ENCODE assay signal across 8 mouse cellular contexts in the genomic region with DNA sequence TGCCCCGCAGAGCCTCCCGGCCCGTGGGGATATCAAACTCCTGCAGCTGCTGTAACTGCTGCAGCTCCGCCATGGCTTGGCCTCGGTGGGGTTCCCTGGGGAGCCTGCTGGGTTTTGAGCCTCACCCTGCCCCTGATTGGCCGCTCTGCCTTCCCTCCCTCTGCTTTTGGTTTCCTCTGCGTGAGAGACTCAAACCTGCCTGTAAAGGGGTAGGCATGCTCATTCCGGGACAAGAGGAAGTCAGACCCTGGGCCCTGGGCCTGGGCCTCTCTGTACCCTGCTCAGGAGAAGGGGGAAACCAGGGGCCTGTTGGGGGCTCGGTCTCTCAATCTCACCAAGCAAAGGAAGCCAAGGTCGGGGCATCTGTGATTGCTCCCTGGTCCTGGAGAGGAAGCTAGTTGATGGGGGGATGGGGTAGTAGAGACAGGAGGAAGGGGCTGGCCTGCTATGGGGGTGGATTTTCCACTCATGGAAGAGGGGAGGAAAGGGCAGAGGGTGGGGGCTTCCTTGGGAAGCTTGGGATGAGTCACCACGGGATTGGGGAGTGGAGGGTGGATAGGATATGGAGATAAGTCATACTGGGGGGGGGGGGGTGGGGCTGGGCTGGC. TPM values are rescaled to one million over a fixed set of nuclear protein-coding genes. Genes with fewer than 3 reads are reported as not detected.
DNase-seq lines count a peak whose midpoint lies in the region; ATAC-seq and TF ChIP-seq lines count a peak whose summit lies in the region.

TSS of gene Abi3 (minus strand) at position 403 of the 608 bp plus-strand sequence.

- H3K4me3 ChIP-seq in midbrain, embryonic 11.5 days (ENCODE audit: low read depth, low read length) = no peak within 1 kb of the TSS
- H3K4me3 ChIP-seq in midbrain, embryonic 13.5 days (replicated peaks) = no peak within 1 kb of the TSS
- peak within 1 kb of the TSS; percentile 19 for H3K4me3 ChIP-seq in embryonic facial prominence, embryonic 13.5 days
- no peak within 1 kb of the TSS; the same call in 1 of the 2 replicates for H3K4me3 ChIP-seq in hindbrain, embryonic 14.5 days (replicated peaks; ENCODE audit: low read length)
- H3K4me3 ChIP-seq in liver, embryonic 11.5 days (ENCODE audit: low read depth, low read length) = peak within 1 kb of the TSS; percentile 27
- H3K4me3 ChIP-seq in olfactory bulb, adult 2 months (ENCODE audit: insufficient read depth, low read depth, low read length) = peak within 1 kb of the TSS; percentile 25

- H3K36me3 ChIP-seq in midbrain, embryonic 11.5 days (ENCODE audit: control insufficient read depth, insufficient read depth, low read length) = no peaks in the 10 kb centered on the region
- no peaks in the 10 kb centered on the region for H3K36me3 ChIP-seq in midbrain, embryonic 13.5 days
- H3K36me3 ChIP-seq in embryonic facial prominence, embryonic 13.5 days = no peaks in the 10 kb centered on the region
- no peaks in the 10 kb centered on the region for H3K36me3 ChIP-seq in hindbrain, embryonic 14.5 days (replicated peaks; ENCODE audit: control insufficient read depth, insufficient read depth)
- H3K36me3 ChIP-seq in liver, embryonic 11.5 days (ENCODE audit: control insufficient read depth, insufficient read depth, low read length) = no peaks in the 10 kb centered on the region

- no peak within 1 kb of the TSS for H3K9ac ChIP-seq in midbrain, embryonic 11.5 days (ENCODE audit: low read length)
- H3K9ac ChIP-seq in midbrain, embryonic 13.5 days (replicated peaks) = no peak within 1 kb of the TSS
- 0 out of 2 replicates have a peak within 1 kb of the TSS, but pooled peaks have one; percentile 17 for H3K9ac ChIP-seq in embryonic facial prominence, embryonic 13.5 days
- H3K9ac ChIP-seq in hindbrain, embryonic 14.5 days = no peak within 1 kb of the TSS
- peak within 1 kb of the TSS; percentile 38; the same call in 1 of the 2 replicates for H3K9ac ChIP-seq in liver, embryonic 11.5 days (ENCODE audit: low read depth, low read length)

- no peak for TF ChIP-seq CTCF in olfactory bulb, adult 2 months (IDR thresholded peaks at IDR 0.05; ENCODE audit: insufficient read depth, low read depth, low read length)

- 16% methylated on average over 11 of the region's 11 CpGs for WGBS in midbrain, embryonic 11.5 days
- 11% methylated on average over 11 of the region's 11 CpGs for WGBS in midbrain, embryonic 13.5 days
- WGBS in embryonic facial prominence, embryonic 13.5 days = 10% methylated on average over 11 of the region's 11 CpGs
- WGBS in hindbrain, embryonic 14.5 days = 15% methylated on average over 11 of the region's 11 CpGs
- WGBS in liver, embryonic 11.5 days = 8% methylated on average over 11 of the region's 11 CpGs
- 20% methylated on average over 11 of the region's 11 CpGs for WGBS in olfactory bulb, adult 2 months

- no peak for ATAC-seq in midbrain, embryonic 11.5 days (ENCODE audit: low FRiP score)
- no peak for ATAC-seq in midbrain, embryonic 13.5 days
- no peak for ATAC-seq in embryonic facial prominence, embryonic 13.5 days (ENCODE audit: insufficient number of reproducible peaks, insufficient read depth, low FRiP score, low TSS enrichment, low read depth)
- no peak for ATAC-seq in hindbrain, embryonic 14.5 days (ENCODE audit: low FRiP score)
- peak; percentile 79 for ATAC-seq in liver, embryonic 11.5 days (replicated peaks; ENCODE audit: low FRiP score)

- TF ChIP-seq POLR2A in olfactory bulb, adult 2 months (IDR thresholded peaks at IDR 0.05; ENCODE audit: insufficient read depth, low read depth, low read length) = no peak

- DNase-seq in midbrain, embryonic 11.5 days (ENCODE audit: low spot score, missing footprints) = peak; percentile 84
- no peak for DNase-seq in hindbrain, embryonic 14.5 days (ENCODE audit: low spot score)
- peak; percentile 58 for DNase-seq in liver, embryonic 11.5 days (ENCODE audit: low spot score)
- DNase-seq in ovary, postnatal 36 days (ENCODE audit: low spot score) = no peak
- no peak for DNase-seq in cerebellum, adult 9-11 months

- no peak within 1 kb of the TSS; the same call in 1 of the 2 replicates for H3K4me2 ChIP-seq in midbrain, embryonic 11.5 days
- no peak within 1 kb of the TSS for H3K4me2 ChIP-seq in midbrain, embryonic 13.5 days (replicated peaks)
- H3K4me2 ChIP-seq in embryonic facial prominence, embryonic 13.5 days = peak within 1 kb of the TSS; percentile 32
- peak within 1 kb of the TSS; percentile 15 for H3K4me2 ChIP-seq in hindbrain, embryonic 14.5 days (replicated peaks)
- H3K4me2 ChIP-seq in liver, embryonic 11.5 days = peak within 1 kb of the TSS; percentile 51

- H3K4me1 ChIP-seq in midbrain, embryonic 11.5 days (ENCODE audit: control insufficient read depth, insufficient read depth, low read length) = 0 out of 2 replicates have a peak, but pooled peaks cover 5% of the 10 kb centered on the region
- H3K4me1 ChIP-seq in midbrain, embryonic 13.5 days (replicated peaks) = peaks cover 5% of the 10 kb centered on the region; the same call in 1 of the 2 replicates
- H3K4me1 ChIP-seq in embryonic facial prominence, embryonic 13.5 days = peaks cover 24% of the 10 kb centered on the region
- H3K4me1 ChIP-seq in hindbrain, embryonic 14.5 days (replicated peaks; ENCODE audit: control insufficient read depth, insufficient read depth, low read length) = no peaks in the 10 kb centered on the region
- H3K4me1 ChIP-seq in liver, embryonic 11.5 days (replicated peaks; ENCODE audit: control insufficient read depth, insufficient read depth, low read length) = peaks cover 24% of the 10 kb centered on the region
- peaks cover 14% of the 10 kb centered on the region for H3K4me1 ChIP-seq in olfactory bulb, adult 2 months (ENCODE audit: control insufficient read depth, insufficient read depth, low read length)

- H3K27me3 ChIP-seq in midbrain, embryonic 11.5 days (ENCODE audit: control insufficient read depth, insufficient read depth, low read length) = peaks cover 5% of the 10 kb centered on the region; the same call in 1 of the 2 replicates
- peaks cover 37% of the 10 kb centered on the region for H3K27me3 ChIP-seq in midbrain, embryonic 13.5 days
- H3K27me3 ChIP-seq in embryonic facial prominence, embryonic 13.5 days = peaks cover 31% of the 10 kb centered on the region
- H3K27me3 ChIP-seq in hindbrain, embryonic 14.5 days (ENCODE audit: control insufficient read depth, insufficient read depth, low read length) = peaks cover 3% of the 10 kb centered on the region; the same call in 1 of the 2 replicates
- H3K27me3 ChIP-seq in liver, embryonic 11.5 days (replicated peaks; ENCODE audit: control insufficient read depth, insufficient read depth, low read length) = peaks cover 5% of the 10 kb centered on the region; the same call in 1 of the 2 replicates

- no peak within 1 kb of the TSS for H3K27ac ChIP-seq in midbrain, embryonic 11.5 days (ENCODE audit: low read depth, low read length)
- no peak within 1 kb of the TSS for H3K27ac ChIP-seq in midbrain, embryonic 13.5 days
- peak within 1 kb of the TSS; percentile 39; the same call in 1 of the 2 replicates for H3K27ac ChIP-seq in embryonic facial prominence, embryonic 13.5 days
- H3K27ac ChIP-seq in hindbrain, embryonic 14.5 days = no peak within 1 kb of the TSS
- peak within 1 kb of the TSS; percentile 46 for H3K27ac ChIP-seq in liver, embryonic 11.5 days (ENCODE audit: low read depth, low read length)
- H3K27ac ChIP-seq in olfactory bulb, adult 2 months (ENCODE audit: insufficient read depth, low read depth, low read length) = no peak within 1 kb of the TSS

- no peaks in the 10 kb centered on the region for H3K9me3 ChIP-seq in midbrain, embryonic 11.5 days (ENCODE audit: control insufficient read depth, low read length)
- no peaks in the 10 kb centered on the region for H3K9me3 ChIP-seq in midbrain, embryonic 13.5 days
- no peaks in the 10 kb centered on the region for H3K9me3 ChIP-seq in embryonic facial prominence, embryonic 13.5 days
- no peaks in the 10 kb centered on the region for H3K9me3 ChIP-seq in hindbrain, embryonic 14.5 days (ENCODE audit: control insufficient read depth, low read length)
- H3K9me3 ChIP-seq in liver, embryonic 11.5 days (ENCODE audit: control insufficient read depth, low read length) = no peaks in the 10 kb centered on the region

RNA-seq across cellular contexts. Expression of gene Abi3, which starts in this region (rescaled TPM):
- polyA plus RNA-seq in midbrain, embryonic 11.5 days (2014; fragmentation: Nextera tagmentation; extraction: Ambion mirVana) = 1.2 and 2.1 TPM in 2 replicates
- polyA plus RNA-seq in midbrain, embryonic 13.5 days (2015; fragmentation: Nextera tagmentation; extraction: Ambion mirVana) = 1.1 and 1.6 TPM in 2 replicates
- polyA plus RNA-seq in embryonic facial prominence, embryonic 13.5 days (2015; fragmentation: Nextera tagmentation; extraction: Ambion mirVana) = 4.4 and 7.9 TPM in 2 replicates
- 1.6 and 1.9 TPM in 2 replicates for polyA plus RNA-seq in hindbrain, embryonic 14.5 days (2014; fragmentation: Nextera tagmentation; extraction: Ambion mirVana)
- polyA plus RNA-seq in liver, embryonic 11.5 days (2014; fragmentation: Nextera tagmentation; extraction: Ambion mirVana) = 6.4 and 7.9 TPM in 2 replicates
- not detected in 2 replicates for polyA plus RNA-seq in olfactory bulb, adult 2 months (2012; ENCODE audit: insufficient read depth, insufficient read length, low replicate concordance, missing spikeins)

Comparison
In these comparisons a context has a peak if more than half of its experiments do, and no peak if none do; other contexts are left out.
1. DNase-seq: peak in midbrain, embryonic 11.5 days (single experiment) and liver, embryonic 11.5 days (single experiment); none in hindbrain, embryonic 14.5 days (single experiment), ovary, postnatal 36 days (single experiment) and cerebellum, adult 9-11 months (single experiment).
2. H3K27ac ChIP-seq: peak in embryonic facial prominence, embryonic 13.5 days (single experiment) and liver, embryonic 11.5 days (single experiment); none in midbrain, embryonic 11.5 days (single experiment), midbrain, embryonic 13.5 days (single experiment), hindbrain, embryonic 14.5 days (single experiment) and olfactory bulb, adult 2 months (single experiment).
3. H3K4me2 ChIP-seq: peak in embryonic facial prominence, embryonic 13.5 days (single experiment), hindbrain, embryonic 14.5 days (single experiment) and liver, embryonic 11.5 days (single experiment); none in midbrain, embryonic 11.5 days (single experiment) and midbrain, embryonic 13.5 days (single experiment).
4. H3K4me3 ChIP-seq: peak in embryonic facial prominence, embryonic 13.5 days (single experiment), liver, embryonic 11.5 days (single experiment) and olfactory bulb, adult 2 months (single experiment); none in midbrain, embryonic 11.5 days (single experiment), midbrain, embryonic 13.5 days (single experiment) and hindbrain, embryonic 14.5 days (single experiment).
5. H3K9ac ChIP-seq: peak in embryonic facial prominence, embryonic 13.5 days (single experiment) and liver, embryonic 11.5 days (single experiment); none in midbrain, embryonic 11.5 days (single experiment), midbrain, embryonic 13.5 days (single experiment) and hindbrain, embryonic 14.5 days (single experiment).